Mouse (Mus musculus): Measurements from ENCODE around the gene St14.

Gene St14

DNA sequence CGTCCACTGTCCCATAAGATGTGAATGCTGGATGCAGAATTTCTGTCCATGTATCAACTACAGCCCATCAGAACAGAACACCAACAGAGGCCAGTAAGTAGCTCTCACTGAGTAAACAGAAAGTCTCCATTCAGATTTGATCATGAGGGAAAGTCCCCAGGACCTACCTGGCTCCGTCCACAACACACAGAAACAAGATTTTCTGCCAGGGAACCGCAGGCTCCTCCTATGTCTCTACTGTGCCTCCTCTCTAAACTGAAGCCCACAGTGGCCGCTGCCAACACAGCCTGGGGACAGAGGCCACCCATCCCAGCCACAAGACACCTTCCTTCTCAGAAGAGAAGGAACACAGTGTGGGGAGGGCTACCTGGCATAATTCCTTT, 11.1 kb downstream of the St14 start:
- no peak for DNase-seq

DNA sequence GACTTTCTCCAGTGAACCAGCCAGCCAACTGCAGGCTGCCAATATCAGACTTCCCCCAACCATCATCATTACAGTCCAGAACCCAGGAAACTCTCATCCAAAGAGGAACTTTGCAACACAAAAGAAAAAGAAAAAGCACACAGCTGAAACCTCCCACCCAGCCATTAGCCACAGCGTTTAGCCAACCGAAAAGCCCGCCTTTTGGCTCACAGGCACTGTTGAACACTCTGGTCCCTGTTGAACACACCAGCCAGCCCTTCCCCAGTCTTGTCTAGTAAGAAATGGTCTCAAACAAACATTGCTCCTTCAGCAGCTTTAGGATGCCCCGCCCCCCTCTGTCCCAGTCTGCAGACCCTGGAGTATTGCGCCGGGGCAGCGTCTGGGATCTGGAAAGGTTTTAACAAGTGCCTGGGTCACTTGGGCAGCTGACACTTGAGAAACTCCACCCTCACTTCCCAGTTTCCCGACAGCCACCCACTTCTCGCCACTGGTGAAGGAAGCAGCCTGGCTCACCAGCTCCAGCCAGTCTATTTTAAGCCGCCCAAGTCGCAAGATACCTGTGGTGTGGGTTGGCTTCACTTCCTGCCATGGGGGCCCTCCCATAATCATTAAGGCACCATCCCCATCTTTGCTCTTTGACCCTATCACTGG, 11.6 kb downstream of the St14 start:
- DNase-seq = no peak

GRCm38 (mm10) chr9:31119405-31119804, 12.2 kb downstream of the St14 start:
- DNase-seq = no peak

DNA sequence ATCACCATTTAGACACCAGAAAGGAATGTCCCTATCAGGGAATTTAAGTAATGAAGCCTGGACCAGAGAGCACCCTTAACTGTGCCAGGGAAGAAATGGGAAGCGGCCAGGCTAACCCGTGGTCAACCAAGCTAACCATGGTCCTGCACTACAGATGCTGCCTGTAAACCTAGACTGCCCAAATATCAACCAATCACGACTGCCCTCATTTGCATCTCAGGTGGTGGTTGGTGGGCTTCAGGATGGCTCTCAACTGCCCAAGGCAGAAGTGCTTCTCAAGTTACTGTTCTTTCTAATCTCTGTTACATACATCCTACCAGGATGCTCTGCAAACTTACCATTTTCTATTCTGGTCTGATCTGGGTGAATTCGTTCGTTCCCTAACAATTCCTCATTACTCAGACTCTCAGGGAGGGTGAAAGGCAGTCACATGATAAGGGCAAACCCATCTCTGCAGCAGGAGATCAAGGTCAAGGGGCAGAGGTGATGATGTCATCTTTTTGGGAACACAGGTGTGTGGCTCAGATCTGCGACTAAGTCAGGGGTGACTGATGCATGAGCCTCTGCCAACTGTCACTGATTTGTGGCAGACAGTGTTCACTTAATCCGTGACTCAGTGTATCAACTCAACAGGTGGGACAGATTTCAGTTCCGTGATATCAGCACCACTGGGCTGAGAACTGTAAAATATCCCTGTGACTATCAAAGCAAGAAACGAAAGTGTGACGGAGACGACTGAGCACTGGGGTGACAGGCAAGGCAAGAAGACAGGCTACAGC, 12.9 kb downstream of the St14 start:
- DNase-seq = no peak

- DNase-seq = no peak
Observed at GRCm38 (mm10) chr9:31117488-31117887, 14.2 kb downstream of the St14 start.

GRCm38 (mm10) chr9:31117088-31117487, 14.6 kb downstream of the St14 start:
- no peak for DNase-seq

DNA sequence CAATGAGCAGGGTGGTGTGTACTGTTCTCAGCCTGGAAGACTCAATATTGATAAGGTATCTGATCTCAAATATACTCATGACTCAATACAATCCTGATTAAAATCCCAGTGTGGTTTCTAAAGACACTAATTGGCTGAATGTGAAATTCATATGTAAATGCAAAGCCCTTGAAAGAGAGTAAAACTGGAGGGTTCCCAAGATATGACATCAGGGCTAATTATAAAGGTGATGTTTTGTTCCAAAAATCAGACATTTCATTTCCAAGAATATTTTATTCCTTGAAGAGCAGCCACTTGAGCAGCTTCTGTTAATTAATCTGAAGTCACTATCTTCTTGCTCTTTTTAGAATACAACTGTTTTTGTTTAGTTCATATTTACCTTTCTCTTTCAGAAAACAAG, 16.1 kb downstream of the St14 start:
- no peak for DNase-seq

DNA sequence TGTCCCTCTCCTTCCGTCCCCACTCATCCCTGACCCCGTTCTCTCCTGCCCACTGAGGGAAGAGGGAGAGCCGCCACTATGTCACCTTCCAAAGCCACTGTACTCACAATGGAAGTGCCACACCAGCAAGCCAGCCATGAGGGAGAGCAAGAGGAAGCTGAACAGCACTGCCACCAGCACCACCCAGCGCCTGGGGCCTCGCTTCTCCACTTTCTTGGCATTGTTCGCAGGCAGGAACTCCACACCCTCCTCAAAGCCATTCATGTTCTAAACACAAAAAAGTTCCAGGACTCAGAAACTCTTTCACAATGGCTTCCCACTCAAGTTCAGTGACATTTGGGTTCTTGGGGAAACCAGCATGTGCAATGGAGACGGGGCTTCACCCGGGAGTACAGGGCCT, 23.2 kb downstream of the St14 start:
- no peak for DNase-seq

DNA sequence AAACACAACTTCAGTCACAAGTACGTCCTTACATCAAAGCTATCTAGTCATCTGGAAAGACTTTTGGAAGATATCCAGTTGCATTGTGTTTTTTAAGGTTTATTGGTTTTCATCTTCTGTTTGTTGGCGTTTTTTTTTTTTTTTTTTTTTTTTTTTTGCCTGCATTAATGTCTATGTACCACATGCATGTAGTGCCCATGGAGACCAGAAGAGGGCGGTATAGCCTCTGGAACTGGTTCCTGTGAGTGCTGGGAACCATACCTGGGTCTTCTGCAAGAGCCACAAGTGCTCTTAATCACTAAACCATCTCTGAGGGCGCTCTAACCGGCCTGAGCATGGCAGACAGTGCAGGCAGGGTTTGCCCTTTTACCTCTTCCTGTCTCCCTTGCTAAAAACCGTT, 33.5 kb downstream of the St14 start:
- no peak for DNase-seq

DNA sequence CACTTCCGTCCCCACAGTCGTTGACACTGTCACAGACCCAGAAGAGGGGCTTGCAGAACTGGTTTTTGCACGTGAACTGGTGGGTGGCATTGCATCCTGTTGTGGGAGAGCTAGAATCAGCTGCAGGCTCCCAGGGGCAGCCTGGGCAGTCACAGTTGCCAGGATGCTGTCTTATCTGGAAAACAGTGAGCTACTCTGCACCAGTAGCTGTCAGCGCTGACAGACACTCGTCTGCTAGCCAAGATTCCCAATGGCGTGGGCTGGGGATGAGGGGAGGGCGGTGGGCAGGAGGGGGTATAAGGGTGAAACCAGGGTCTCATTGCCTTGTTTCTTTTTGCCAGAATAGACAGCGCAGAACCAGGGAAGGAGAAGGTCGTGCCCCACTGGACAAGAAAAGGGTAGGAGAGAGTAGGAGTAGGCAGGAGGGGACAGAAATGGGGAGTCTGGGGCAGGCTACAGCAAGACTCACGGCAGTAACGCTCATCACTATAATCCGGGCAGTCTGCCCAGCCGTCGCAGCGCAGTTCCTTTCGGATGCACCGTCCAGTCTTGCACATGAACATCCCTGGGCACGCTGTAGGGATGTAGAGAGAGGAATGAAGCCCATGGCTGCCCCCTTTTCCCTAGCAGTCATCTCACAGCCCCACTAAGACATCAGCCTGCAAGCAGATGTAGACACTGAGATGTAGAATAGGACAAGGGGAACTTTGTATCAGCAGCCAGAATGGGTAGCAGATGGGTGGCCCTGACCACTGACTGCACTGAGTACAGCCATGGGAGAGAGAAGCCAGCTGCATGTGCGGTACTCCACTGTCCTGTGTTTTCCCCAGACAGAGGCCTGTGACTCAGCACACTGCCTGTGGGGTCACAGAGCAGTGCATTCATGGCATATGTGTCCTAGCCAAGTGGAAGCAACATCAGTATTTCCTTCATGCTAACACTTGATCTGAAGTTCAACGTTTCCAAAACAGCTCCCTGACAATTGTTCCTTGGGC, 34.3 kb downstream of the St14 start:
- no peak for DNase-seq

DNA sequence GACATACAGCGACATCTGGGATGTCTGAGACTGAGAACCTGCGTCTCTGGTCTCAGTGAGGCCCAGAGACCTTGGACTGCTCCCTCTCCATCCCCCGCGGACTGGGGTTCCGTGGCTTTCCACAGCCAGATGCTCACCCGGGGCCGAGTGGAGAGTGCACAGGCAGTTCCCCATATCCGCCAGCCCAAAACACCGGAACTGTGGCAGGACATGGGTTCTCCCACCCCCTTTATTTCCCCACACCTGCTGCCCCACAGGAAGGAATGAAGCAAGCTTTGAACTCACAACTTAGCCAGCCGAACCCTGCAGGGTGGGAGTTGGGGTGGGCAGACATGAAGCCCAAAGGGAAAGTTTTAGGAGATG, 38.8 kb downstream of the St14 start:
- no peak for DNase-seq

DNA sequence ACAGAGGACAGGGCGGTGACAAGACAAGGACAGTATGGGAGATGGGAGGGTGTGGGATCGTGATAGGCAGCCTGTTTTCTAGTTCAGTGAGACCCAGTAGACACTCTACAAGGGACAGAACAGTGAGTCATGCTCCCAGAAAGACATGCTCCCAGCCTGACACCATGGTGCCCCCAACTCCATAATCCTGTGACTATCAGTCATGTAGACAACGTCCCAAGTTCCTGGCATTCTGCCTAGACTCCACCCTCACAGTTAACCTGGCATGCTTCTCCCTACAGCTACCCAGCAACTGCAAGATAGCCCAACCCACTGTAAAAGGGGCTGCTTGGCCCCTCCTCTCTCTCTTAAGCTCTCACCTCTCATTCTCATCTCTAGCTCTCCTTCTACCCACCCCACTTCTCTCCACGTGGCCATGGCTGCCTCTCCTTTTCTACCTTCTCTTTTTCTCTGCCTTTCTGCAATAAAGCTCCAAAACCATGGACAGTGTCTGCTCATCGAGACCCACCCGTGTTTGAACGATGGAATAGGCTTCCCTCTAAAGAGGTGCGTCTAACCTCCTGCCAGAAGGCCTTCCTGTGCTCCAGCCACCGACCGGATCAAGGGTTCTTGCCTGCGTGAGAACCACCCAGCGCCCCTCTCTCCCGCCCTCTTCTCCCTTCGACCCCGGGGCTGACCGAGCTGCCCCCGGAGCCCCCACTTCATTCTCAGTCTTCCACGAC, 39.4 kb downstream of the St14 start:
- DNase-seq = no peak

DNA sequence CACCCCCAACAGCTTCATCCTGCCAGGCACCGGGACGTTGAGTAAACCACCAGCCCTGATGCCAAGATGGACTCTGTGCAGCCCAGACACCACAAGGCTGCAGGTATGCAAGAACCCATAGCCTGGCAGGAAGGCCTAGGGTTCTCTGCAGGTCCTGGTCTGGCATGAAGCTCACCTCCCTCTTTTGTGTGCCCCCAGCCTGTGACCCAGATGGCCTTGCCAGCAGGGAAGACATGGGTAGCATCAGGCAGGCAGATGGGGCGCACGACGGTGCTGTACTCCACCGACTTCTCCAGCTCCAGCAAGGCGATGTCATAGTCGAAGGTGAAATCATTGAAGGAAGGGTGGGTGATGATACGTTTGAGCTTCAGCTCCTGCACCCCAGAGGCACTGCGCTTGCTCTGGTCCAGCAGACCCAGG, 40.5 kb downstream of the St14 start:
- peak; percentile 38 to 41 for DNase-seq

DNA sequence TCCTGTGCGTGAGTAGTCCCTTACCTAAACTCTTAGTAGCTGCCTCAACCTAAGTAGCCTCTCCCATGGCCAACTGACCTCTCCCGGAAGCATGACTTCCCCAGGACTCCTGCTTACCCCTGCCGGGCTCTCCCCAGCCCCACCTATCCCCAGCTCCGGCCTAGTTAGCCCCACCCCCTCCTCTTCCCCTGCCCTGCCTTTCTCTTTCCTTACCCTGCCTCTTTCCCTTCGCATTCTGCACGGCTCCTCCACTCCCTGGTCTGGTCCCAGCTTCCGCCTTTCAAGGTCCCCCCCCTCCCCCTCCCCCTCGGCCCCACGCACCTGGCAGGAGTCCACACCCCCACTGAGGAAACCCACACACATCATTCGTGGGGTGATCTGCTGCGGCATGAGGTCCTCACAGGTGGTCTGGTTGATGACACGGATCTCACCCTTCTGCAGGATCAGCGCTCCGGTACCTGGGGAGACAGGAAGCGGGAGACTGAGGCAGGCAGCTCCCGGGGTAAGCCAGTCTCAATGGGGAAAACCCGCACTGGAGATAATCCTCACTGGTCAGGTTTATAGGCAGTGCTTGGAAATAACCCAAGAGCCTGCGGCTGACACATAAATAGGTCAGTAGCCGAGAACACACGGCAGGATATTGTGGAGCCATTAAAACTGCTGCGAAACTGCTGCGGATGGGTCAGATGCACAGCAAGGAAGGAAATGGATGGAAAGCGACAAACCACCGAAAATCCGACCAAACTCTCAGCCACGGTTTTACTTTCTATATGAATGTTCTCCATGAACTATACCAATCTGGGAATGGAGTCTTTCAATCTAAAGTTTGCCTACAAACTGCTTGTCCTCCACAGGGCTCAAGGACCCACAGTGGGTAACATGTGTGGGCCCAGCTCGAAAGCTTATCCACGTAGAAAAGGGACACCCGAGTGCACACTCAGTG, 41.3 kb downstream of the St14 start:
- DNase-seq = peak; percentile 51 to 52

DNA sequence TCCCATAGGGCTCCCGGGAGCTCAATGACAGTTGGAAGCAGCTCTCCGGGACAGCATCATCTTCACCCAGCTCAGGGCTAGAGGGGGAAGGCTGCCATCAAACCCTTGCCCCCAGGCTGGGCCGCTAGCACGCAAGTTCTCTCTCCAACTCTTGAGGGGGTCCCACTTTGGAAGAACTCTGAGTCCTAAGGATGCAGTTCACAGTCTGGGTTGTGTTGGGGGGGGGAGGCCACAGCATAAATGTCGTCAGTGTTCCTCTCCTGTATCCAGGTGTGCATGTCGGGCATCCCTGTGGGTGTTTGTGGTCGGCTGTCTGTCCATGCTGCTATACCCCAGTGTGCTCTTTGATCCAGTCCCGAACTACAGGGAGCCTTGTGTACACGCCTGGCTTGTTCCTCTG, 42.1 kb downstream of the St14 start:
- no peak for DNase-seq

DNA sequence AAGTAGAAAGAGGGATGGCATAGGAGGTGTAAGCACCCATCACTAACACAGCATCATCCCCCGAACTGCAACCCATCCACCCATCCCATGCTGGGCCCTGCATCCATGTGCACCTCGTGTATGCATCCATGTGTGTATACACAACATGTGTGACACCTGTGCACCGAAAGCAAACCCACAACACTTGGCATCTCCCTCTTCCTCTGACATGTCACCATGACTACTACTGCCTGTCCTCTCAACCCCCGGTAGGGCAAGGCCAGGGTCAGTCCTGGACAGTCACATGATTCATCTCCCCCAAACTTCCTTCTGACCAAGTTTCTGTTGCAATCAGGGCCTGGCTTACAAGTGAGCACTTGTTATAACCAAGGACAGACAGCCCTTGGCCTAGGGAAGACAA, 42.8 kb downstream of the St14 start:
- no peak for DNase-seq

- DNase-seq = no peak
Observed at GRCm38 (mm10) chr9:31088116-31088515, 43.5 kb downstream of the St14 start.

DNA sequence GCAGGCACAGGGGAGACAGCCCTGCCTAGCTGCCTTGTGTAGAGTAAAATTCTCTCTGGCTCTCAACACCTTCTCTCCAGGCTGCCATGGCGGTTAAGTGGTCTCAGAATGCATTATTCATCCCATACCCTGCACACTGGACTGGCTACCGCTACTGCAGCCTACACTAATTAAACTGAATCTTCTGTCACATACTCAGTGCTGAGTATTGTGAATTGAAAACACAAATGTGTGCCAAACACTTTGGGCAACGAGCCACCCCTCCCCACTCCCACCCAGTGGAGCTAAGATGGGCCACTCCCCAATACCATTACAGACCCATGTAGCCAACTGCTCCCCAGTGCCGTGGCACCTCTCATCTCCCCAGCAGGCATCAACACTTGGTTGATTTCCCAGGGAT, 44.2 kb downstream of the St14 start:
- no peak for DNase-seq

DNA sequence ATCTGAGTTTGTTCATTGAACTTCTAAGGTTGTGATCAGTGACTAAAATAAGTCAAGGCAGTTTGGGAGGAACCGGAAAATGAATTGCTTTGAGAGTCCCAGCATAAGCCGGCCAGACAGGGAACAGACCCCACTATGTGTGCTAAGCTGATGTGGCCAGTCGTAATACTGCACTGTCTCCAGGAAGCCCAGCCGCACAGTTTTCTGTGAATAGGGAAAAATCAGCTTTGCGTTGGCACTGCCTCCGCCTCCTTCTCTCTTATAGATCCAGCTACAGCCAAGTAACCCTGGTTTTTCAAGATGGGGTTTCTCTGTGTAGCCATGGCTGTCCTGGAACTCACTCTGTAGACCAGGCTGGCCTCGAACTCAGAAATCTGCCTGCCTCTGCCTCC, 44.9 kb downstream of the St14 start:
- no peak for DNase-seq

- peak; percentile 67 to 85 for DNase-seq
Observed at GRCm38 (mm10) chr9:31086085-31086753, 45.4 kb downstream of the St14 start.

GRCm38 (mm10) chr9:31085556-31085955, 46.1 kb downstream of the St14 start:
- DNase-seq = no peak
